Mouse (Mus musculus) heart, postnatal 25 days (tissue): ENCODE data around the gene Galnt6. TPM values are rescaled to one million over a fixed set of nuclear protein-coding genes. Genes with fewer than 3 reads are reported as not detected.

Experiments
- DNase-seq: peaks from one replicate; pipeline ENCODE4 v3.0.0; 2022; ENCODE audit warnings: low spot score
- intact Hi-C: fragments of 180-260 bp; cut with DNase I; formaldehyde crosslinking; loops from one replicate; pipeline ENCODE4 v1.15.1; 2025
- total RNA-seq, 2 experiments: library from RNA; stranded (reverse); gene quantifications; 2 replicates each; pipeline ENCODE4 v1.2.3; 2021

The Galnt6 gene
- total RNA-seq, 2 experiments from 2014 or later = 0.99 to 1.2 TPM

DNA sequence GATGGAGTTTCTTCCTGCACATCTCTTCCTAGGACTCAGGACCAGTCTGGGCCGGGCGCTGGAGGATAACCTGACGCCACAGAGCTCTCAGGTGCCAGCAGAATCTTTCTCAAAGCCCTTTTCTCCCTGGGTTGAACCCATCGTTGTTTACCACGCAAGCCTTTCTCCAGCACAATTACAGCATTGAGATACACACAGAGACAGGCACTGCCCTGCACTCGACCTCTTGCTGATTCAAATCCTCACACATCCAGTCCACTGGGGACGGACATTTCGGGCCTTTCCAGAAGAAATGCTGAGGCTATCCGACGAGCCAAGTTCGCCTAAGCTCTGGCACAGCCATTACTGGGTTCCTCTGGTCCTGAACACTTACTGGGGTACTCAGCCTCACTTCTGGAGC, 2.5 kb downstream of the Galnt6 start:
- no peak for DNase-seq
- intact Hi-C loops = no loop called here

DNA sequence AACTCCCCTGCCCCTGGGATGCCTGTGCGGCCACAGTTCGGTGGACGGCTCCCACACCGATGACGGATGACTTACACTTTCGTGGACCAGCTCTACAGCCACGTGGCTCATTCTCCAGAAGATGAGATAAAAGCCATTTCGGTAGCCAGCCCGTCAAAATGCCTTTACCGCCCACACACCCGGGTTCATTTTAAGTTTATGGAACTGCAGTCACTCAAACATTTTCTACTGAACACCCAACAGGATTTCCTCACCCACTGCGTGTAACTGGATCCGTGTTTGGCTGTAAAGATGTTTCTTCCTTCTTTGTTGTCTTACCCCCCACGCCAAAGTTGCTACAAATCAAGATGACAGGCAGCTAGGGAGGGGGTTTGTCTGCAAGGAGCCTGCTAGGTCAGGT, 5.7 kb downstream of the Galnt6 start:
- no peak for DNase-seq
- intact Hi-C loops = no loop called here

DNA sequence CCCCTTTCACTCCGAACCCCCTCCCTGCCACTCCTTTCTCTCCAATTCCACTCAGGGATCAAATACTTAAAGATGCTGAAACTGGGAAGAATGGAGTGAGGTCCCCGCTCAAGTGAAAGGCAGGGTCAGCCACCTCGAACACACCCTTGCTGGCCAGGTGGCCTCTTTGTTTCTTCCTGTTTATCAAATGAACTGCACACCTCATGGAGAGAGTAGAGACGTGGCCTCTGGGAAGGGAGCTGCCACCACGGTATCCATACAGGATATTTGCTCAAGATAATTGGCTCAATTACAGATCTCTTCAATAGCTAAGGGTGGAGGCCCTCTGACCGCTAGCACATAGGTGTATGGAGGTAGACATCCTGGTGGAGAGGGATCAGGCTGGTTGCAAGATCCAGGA, 6.6 kb downstream of the Galnt6 start:
- intact Hi-C loops = no loop called here
- DNase-seq = no peak

DNA sequence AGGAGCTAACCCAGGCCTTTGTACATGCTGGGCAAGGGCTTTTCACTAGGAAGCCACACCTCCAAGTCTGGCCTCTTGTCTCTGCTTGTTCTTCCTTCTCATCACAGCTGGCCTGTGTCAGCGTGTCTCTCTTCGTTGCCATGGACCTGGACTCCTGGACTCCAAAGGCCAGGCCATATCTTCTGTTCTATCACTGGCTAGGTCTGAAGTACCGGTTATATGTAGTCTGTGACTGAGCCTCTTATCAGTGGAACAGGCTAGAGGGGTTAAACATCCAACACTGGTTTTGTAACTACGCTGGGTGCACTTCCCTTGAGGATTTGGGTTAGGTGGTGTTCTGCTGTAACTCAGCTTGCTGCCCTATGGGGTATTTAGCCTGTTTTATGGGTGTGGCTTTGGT, 7.2 kb downstream of the Galnt6 start:
- DNase-seq = no peak
- intact Hi-C loops = no loop called here

DNA sequence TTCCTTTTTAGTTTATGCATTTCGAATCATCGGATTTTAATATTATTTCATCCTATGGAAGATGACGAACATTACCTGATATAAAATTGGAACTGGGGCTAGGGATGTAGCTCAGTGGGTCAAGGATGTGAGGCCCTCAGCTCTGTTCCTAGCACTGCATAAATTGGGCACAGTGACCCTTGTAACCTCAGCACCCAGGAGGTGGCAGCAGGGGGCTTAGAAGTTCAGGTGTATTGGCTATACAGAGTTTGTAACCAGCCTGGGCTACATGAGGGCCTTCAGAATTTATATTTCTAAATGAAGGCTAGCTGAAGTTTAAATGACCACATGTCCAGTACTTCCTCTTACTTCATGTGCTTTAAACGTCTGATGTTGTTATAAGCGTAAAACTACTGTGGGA, 7.7 kb downstream of the Galnt6 start:
- DNase-seq = no peak
- intact Hi-C loops = no loop called here

DNA sequence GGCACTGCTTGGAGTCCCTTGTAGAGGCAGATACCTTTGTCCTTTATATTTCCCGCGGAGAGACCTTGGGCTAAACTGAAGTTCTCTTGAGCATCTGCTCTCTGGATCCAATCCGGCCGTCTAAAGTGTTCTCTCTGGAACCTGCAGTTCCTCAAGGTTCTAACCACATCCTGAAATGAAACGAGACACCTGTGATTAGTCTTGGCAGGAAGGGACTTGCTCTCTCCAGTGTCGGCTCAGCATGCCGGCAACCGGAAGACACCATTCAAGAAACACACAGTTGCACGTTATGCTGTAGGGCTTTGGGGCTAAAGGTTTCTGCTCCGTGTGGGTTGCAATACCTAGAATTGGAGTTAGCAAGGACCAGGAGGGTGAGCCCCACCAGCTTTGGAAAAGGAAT, 9.1 kb downstream of the Galnt6 start:
- intact Hi-C loops = no loop called here

DNA sequence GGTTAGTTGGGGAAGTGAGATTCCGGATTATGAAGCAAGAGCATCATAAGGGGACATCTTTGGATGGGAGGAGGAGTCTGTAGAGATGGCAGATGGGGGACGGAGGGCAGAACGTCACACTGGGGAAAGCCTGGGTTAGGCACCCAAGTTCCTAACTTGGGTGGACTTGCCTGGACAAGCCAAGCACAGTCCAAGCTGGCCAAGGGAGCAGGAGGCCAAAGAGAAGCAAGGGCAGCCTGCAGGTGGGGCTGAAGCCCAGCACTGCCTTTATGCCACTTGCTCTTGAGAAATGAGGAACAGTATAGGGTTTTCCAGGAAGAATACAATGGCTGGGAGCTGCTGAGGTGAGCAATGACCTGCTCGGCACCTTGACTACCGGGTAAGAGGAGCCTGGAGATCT, 10.0 kb downstream of the Galnt6 start:
- no peak for DNase-seq
- intact Hi-C loops = no loop called here

More for the DNA sequence above, 9.1 kb downstream of the Galnt6 start:
- DNase-seq = no peak

DNA sequence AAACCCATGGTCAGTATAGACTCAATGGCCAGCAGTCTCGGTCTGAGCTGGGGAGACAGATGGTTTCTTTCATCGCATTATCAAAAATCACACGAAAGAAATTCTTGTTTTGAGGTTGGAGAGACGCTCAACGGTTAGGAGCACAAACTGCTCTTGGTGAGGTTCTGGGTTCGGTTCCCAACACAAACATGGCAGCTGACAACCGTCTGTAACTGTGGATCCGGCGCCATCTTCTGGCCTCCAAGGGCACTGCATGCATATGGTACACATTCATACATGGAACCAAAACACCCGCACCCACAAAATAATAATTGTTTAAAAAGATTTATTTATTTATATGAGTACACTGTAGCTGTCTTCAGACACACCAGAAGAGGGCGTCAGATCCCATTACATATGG, 10.6 kb downstream of the Galnt6 start:
- no peak for DNase-seq
- intact Hi-C loops = no loop called here

DNA sequence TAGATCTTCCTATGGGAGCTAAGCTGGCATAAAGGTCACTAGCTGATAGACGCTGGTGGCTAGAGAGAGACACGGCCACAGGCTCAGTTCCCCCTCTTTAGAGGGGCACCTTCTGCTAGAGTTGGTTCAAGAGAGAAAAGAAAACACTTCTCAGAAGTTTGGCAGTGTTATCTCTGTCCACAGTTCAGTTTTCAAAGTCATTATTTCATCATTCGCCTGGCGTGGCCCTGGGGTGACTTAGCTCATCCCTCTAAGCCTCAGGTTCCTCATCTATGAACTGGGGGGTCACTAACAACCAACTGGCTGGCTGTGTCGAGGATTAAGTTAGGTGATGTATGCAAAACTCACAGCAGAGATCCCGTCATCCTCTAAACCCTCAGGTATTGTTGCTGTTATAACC, 11.2 kb downstream of the Galnt6 start:
- no peak for DNase-seq
- intact Hi-C loops = no loop called here

DNA sequence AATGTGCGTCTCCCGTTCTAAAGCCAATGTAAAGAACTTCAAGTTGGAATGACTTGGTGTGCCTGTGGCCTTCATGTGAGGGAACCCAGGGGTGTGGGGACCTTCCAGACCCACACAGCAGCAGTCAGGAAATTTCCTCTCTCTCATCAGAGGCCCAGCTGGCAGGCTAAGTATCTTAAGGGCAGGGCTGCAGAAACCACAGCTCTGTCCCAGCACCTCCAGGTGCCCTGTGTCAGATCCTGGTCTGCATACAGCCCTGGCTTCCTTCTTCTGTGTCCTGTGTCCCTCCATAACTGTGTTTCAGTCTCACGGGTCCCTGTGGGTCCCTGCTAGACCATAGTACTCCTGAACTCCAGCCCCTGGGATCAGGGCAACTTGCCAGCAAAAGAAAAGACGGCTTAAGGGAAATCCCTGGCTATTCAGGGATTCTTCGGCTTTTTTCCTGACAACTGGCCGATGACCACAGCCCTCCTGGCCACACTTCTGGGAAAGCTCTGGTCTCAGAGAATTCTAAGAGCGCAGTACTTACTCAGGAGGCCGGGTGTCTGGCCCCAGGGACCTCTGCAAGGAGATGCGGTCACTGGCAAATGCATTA, 13.7 kb downstream of the Galnt6 start:
- no peak for DNase-seq
- intact Hi-C loops = no loop called here

DNA sequence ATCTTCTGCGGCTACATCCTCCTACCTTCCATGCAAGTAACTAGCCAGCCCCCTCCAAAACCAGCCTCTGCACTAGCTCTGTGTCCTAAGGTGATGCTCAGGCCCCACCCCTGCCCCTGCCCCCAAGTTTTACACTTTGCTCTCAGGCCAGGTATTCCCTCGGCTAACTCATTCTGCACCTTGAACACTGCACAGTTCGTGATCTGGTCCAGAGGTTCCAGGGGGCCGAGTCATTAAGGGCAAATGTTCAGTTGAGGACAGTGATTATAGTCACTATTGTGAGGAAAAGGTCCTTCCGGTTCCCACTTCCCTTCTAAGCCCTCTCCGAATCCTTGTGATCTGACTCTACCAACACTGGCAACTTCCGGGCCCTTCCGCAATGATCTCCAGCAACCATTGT, 14.7 kb downstream of the Galnt6 start:
- intact Hi-C loops = no loop called here
- no peak for DNase-seq

DNA sequence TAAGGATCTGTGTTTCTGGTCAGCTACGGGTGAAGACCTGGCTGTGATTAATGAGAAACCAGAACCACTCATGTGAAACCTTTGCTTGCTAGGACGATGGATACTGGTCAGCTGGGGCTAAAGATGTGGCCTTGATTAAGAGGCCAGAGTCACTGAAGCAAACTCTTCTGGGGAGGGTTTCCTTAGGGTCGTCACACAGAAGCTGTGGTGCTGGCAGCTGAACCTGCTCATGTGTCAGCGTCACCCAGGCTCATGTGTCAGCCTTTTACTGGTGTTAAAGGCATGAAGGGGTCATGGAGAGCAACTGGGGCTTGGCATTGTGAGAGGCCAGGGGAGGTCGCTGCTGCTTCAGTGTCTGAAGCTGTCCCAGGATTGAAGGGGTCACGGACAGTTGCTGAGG, 18.3 kb downstream of the Galnt6 start:
- no peak for DNase-seq
- intact Hi-C loops = no loop called here

DNA sequence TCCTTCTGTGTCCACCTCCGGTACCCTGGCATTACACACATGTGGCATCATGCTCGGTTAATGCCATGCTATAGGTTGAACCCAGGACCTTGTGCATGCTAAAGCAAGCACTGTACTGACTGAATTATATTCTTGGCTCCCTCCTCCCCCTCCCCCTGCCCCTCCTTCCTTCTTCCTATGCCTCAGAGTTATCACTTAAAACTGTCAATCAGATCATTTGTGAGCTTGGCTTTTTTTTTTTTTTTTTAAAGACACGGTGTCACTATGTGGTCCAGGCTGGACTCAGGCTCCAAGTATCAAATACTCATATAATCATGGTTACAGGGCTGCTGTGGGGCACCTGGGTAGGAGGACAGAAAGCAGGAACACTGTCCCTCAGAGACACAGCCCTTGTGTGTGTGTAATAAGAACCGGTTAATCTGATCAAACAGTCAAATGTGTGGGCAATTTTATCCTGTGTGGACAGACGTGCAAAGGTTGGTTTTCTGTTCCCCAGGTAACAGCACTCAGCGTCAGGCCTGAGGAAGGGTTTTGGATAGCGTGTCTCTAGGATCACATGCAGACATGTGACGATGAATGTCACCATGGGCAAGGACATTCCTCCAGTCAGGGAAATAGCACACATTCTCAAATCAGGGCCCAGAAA, 20.6 kb downstream of the Galnt6 start:
- intact Hi-C loops = no loop called here
- no peak for DNase-seq

DNA sequence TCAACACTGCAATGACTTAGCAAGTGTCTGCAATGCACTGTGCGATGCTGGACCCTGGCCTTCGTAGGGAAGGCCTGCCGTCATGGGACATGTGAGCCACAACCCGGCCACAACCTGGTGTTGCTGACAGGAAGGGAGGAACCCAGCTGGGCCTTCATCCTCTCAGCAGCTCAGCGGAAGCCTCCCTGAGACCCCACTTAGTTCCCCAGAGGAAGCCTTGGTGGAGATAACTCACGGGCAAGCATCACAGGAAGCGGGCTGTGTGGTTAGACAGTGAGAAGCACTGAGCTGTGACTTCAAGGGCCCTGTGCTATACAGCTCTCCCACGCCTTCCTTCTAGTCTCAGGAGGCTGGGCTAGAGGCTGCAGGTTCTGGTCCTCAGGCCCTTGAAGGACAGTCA, 22.9 kb downstream of the Galnt6 start:
- intact Hi-C loops = no loop called here
- DNase-seq = no peak

DNA sequence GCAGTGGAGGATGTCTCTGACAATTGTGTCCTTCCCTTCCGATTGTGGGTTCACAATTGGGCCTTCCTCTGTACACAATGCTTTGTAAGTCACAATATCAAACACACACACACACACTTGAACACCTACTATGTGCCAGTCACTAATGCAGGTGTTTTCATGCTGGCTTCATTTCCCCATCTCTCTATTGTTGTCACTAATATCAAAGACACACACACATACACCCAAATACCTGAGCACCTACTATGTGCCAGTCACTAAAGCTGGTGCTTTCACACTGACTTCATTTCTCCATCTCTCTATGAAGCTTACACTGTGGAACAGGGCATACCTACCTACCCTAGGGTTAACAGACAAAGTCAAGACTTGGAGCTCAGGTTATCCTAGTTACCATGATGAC, 23.8 kb downstream of the Galnt6 start:
- intact Hi-C loops = no loop called here
- no peak for DNase-seq

DNA sequence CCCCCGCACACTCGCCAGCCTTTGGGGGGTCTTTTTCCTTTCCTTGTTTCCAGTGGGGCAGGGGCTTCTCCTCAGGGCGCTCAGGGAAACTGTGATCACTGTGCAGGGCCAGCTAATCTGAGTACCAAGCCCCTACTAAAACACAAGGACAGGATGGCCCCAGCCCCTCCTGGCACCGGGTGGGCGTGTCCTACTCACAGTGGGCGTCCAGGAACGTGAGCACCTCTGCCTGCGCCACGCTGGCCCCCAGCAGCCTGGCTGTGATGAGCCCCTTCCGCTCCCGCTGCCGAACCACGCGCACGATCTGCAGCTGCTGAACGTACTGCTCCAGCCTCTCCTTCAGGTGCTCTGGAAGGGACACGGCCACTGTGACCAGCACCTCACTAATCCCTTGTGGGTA, 25.3 kb downstream of the Galnt6 start:
- intact Hi-C loops = no loop called here
- no peak for DNase-seq

DNA sequence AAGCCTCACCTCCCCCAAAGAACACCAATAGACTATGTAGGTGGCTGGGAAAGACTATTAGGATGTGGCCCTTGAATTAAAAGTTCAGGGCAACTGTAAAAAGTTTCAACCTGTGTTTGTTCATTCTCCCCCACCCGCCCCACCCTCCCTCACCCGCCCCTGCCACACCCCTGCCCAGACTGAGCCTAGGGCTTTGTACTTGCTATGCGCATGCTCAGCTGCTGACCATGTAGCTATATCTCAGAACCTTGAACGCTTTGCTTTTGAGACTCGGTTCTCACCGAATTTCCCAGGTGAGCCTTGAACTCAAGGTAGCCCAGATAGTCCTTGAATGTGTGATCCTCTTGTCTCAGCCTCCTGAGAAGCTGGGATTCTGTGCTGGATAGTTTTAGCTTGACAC, 27.3 kb downstream of the Galnt6 start:
- intact Hi-C loops = no loop called here
- DNase-seq = no peak

DNA sequence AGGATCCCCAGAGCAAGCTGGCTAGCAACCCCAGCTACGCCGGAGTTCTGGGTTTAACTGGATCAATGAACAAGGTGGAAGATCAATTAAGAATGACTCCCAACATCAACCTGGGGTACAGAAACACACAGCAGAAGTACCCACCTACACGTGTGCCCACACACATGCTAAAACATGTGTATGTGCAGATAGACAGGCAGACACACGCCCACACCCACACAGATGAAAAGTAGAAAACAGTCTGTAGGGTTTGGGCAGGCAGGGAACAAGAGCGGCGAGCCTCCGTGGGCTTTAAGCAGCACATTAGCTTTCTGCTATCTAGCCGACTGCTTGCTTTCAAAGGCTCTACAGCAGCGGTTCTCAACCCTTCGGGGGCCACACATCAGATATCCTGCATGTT, 28.1 kb downstream of the Galnt6 start:
- no peak for DNase-seq
- intact Hi-C loops = no loop called here

DNA sequence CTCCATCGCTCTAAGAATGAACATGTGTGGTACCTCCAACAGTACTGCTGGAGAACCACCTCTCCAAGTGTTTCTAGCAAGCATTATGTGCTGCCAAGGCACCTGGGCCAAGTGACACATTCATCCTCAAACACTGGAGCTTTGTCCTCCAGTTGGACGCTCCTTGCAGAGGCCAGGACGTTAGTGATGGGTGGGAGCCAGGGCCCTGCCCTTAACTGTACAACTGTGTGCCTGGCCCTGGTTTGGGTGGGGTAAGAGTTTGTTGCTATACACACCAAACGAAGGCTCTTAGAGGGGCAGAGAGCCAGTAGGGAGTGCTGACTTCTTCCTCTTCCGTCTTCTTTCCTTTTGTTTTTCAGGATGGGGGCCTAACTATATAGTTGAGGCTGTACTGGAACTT, 28.8 kb downstream of the Galnt6 start:
- DNase-seq = no peak
- intact Hi-C loops = no loop called here

DNA sequence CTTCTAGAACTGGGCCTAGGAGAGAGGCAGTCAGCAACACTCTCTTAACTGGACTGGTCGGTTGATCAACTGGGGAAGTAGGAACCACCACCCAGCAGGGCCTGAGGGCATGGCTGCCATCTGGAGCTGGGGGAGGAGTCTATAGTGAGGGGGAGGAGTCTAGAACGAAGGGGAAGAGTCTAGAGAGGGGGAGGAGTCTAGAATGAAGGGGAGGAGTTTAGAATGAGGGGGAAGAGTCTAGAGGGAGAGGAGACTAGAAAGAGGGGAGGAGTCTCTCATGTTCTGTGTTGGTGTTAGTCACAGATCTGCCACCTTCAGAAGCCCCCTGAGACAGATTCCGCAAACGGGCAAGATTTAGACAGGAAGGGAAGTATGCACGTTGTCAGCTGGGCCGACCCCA, 29.8 kb downstream of the Galnt6 start:
- DNase-seq = no peak
- intact Hi-C loops = no loop called here

DNA sequence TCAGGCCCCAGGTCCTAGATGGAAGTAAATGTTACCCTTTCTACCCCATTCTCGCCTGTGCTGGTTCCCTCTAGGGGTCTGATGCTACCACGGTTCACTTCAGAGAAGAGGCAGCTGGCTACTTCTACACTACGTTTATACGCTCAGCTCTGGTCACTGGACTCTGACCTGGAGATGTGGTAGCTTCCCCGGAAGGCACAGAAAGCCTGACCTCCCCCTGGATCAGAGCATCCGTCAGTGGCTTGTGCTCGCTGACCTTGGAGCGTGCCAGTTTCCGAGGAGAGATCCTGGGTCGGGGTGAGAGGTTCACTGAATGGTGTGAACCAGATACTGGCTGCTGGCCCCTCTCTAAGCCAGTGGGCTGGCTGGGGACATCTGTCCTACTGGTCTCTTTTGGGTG, 31.1 kb downstream of the Galnt6 start:
- no peak for DNase-seq
- intact Hi-C loops = no loop called here

DNA sequence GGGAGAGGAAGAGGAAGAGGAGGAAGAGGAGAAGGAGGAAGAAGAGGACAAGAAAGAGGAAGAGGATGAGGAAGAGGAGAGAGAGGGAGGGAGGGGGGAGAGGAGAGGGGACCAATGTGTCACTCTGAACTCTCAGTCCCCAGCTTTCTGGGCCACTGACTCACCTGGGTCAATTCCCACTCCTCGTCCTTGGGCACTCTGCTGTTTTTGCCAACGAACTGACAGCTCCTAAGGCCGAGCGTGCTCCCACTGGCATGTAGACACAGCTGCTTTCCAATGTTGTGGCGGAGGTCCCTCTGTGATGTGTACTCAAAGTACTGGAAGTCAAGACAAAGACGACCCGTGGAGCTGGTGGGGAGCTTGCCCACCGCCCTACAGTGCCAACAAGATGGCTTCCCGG, 34.8 kb downstream of the Galnt6 start:
- no peak for DNase-seq
- intact Hi-C loops = no loop called here
